Mouse (Mus musculus) mouse trophoblast stem cell (cell line): Measurements from ENCODE around the gene Spef2.
"Not testable (repeated sequence)": the region's sequence is repeated elsewhere in the genome, so short reads cannot be mapped to it uniquely, and the experiment has no call there.

Source experiments
- in situ Hi-C, 2 experiments: fragments of 300-500 bp; cut with MseI, MboI; formaldehyde crosslinking; loops; 2 replicates in 1 of 2; 3 replicates in 1 of 2; pipeline ENCODE4 v1.15.1; 2025

Spef2 gene

DNA sequence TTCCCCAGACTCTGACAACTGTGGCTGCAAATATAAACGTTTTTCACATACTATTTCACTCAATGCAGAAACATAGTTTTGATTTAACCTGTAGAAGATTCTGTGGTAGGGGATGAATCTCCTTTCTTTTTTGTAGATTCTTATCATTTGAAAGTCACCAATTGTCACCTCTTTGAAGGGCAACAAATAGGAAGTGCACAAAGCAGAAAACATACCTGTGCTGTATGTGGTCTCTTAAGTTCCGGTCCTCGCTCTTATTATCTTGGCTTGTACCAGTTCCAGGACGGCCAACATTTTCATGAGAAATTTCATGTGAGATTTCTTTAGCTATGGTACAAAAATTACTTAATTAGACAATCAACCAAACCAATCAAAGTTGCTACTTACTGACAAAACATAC, 80.1 kb downstream of the Spef2 start:
- in situ Hi-C loops = no loop called here

DNA sequence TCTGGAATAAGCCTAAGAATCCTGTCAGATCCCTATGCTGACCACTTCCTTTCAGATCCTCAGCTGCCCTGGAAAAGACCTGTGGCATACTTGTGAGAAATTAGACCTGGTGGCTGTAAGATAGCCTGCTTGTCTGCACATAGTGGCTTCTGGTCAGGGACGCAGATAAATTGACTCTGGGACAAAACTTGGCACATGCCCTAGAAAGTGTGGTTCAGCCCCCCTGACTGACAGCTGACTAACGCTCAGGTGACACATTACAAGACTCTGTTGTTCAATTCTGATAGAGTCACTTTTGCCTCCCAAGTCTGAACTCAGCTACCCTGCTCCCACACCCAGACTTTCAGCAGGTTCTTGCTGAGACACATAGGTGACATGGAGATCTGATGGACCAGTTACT, 83.7 kb downstream of the Spef2 start:
- in situ Hi-C loops = not testable (repeated sequence)

DNA sequence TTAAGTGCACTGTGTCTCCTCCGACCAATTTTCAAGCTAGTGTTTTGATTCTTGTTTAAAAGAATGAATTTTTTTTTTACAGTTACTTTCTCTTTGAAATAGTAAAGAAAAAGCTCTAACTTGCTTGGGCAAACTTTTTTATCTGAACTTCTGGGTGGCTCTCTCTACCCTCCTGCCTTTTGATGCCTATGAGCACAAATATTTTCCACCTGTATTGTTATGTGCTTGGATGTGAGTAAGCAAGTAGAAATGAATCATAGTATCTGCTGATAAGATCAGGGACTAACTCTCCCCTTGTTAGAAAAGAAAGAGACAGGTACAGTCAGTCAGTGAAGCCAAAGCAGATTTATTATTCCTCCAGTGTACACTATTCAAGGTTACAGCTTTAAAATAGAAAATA, 87.5 kb downstream of the Spef2 start:
- in situ Hi-C loops = no loop called here

DNA sequence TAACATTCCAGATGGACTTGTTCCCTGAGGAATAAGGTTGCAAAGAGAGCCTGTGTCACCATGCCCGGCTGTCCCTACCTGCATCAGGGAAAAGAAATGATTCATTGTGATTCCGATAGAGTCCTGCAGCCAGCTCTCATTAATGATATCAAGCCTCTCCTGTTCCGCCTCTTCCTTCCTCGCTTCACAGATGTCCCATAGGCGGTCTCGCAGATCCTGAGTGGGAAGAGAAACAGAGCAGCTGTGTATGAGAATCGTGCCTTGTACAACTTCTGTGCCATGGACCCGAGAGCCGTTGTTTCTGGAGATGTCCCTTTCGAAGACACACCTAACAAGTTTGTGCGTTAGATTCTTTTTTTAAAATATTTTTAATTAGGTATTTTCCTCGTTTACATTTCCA, 114.2 kb downstream of the Spef2 start:
- in situ Hi-C loops = no loop called here

DNA sequence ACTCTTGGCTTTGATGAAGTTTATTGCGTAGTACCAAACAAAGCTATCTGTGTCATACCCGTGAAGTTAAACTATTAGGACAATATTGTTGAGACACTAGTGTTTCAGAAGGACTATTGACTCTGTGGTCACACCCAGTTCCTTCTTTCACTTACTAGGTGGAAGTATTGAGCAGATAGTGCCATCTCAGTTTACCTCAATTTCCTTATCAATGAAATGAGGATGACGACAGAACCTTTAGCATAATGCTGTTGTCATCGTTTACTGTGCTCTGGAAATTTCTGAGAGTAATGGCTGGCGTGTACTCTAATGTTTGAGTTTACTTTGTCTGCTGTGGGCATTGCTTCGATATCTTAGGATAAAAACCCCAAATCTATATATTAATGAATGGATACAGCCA, 117.0 kb downstream of the Spef2 start:
- in situ Hi-C loops = no loop called here

DNA sequence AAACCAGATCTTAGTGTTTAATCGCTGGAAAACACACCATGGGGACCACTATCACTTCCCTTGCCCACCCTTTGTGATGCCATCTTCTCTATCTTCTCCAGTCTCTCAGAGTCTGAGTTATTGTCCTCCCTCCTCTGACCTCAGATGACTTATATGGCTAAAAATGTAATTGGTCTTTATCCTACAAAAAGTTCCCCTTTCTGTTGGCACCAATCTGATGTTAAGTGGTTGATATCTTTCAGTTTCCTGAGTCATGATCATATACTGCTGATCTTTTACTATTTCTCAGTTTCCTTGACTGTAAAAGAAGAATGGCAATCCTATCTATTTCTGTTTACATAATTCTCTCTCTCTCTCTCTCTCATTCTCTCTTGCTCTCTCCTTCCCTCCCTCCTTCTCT, 119.0 kb downstream of the Spef2 start:
- in situ Hi-C loops = no loop called here

DNA sequence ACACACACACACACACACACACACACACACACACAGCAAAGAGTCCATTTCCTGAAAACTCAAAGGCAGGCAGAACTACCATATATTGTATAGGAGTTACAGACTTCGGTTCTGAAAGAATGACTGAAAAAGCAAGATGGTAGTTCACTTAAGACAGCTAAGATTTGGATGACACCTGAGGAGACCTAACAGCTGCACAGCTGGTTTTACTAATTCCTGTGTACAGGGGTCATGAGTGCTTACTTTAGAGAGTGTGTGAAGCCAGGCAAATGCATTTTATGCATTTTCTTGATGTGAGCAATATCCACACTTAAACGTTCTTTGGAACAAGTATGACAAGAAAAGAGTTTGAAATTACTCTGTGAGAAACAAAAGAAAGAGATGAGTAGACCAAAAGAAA, 124.0 kb downstream of the Spef2 start:
- in situ Hi-C loops = no loop called here

DNA sequence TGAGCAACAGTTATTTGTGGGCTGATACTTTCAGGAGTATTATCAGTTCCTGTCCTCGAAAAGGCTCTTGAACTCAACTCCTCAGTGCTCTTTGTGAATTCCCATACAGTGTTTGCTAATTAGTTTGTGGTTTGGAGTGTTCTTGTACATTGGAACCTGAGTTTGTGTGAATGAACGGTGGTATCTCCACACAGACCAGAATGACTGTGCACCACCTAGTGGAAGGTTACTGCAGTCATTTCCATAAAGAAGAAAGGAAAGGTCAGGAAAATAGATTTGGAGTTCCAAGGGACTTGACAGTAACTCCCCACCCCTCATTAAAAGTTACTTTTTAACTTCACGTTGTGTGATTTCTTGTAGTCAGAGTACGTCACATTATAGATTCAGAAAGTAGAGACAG, 140.5 kb downstream of the Spef2 start:
- in situ Hi-C loops = no loop called here

DNA sequence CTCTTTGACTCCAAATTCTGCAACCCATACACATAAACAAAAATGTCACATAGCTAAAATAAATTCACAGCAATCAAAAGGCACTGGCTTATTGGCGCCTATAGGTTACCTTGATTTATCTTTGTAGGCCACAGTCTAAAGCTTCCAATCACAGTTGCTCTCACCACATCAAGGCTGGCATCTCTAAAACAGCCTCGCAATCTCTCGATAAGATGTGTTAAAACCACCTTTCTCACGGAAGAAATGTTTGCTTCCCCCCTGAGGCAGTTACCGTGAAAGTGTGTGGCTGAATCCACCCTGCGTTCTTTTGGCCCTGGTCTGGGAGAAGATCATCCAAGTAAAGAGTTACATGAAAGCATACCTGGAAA, 148.6 kb downstream of the Spef2 start:
- in situ Hi-C loops = no loop called here

DNA sequence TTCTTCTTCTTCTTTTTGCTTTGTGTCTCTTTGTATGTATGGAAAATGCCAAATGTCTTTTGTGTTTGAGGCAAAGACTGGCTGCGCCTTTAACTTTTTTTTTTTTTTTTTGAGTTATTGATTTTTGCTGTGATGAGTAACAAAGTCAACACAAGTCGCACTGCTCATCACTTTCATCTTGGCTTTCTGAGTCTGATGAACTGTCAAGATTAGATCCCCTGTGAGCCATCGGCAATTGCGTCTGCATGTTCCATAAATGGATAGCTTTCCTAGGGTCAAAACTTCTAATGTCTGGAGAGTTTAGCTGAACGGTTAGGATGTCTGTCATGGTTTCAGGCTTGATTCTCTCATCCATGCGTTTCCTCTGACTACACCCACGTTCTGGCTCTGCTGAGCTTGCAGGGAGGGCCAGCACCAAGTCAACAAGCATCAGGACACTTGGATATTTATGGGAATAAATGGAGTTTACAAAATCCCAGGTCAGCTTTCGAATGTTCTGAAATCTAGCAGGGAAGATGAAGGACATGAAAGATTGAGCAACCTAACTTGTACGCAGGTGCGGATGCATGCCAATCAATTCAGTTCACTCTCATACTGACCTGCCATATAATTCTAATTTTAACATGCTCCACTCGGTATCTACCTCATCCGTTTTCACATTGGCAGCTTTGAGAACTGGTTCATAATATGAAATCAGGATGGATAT, 149.1 kb downstream of the Spef2 start:
- in situ Hi-C loops = no loop called here

DNA sequence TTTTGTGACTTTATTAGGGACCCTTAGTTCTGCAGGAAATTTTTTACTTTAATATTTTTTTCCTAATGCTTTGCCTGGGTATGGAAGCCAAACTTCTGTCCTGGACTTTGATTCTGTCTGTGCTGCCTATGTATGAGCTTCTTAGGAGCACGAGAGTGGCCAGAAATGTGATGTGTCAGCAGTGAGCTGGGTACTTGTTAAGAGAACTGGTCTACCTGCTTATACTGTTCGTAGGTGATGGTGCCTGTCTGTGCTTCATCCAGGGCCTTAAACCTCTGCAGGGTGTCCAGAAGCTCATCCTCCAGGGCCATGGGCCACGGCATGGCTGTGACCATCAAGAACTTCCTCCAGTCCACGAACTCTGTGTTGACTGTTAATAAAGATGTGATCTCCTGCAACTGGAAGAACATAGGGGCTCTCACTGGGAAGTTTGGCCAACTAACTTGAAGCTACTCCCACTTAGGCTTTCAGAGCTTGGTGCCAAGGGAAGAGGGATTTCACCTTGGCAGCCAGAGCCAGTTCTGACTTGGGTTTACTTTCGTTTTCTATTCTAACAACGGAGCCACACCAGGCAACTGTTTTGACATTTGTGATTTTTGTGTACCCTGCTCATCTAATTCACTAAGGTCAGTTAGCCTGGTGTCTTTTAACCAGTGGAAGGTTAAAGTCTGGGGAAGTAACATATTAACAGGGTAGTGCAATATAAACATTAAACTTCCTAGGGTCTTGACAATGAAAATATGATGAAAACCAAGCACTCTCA, 152.2 kb downstream of the Spef2 start:
- in situ Hi-C loops = no loop called here

DNA sequence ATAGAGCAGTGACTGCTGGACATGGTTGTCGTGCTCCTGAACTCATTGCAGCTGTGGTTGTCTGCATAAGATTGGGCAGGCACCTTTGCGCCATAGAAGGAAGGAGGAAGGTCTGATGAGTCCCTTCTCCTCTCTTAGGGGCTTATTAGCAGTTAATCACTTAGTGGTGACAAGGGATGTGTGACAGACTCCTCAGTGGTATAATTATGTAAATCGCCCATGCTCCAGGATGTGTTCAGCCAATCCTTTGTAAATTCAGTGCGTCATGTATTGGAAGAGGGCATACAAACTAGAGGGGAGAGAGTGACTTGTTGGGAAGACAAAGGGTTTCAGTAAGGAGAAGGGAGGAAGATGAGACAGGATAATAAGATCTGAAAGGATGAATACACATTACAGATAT, 158.7 kb downstream of the Spef2 start:
- in situ Hi-C loops = no loop called here

DNA sequence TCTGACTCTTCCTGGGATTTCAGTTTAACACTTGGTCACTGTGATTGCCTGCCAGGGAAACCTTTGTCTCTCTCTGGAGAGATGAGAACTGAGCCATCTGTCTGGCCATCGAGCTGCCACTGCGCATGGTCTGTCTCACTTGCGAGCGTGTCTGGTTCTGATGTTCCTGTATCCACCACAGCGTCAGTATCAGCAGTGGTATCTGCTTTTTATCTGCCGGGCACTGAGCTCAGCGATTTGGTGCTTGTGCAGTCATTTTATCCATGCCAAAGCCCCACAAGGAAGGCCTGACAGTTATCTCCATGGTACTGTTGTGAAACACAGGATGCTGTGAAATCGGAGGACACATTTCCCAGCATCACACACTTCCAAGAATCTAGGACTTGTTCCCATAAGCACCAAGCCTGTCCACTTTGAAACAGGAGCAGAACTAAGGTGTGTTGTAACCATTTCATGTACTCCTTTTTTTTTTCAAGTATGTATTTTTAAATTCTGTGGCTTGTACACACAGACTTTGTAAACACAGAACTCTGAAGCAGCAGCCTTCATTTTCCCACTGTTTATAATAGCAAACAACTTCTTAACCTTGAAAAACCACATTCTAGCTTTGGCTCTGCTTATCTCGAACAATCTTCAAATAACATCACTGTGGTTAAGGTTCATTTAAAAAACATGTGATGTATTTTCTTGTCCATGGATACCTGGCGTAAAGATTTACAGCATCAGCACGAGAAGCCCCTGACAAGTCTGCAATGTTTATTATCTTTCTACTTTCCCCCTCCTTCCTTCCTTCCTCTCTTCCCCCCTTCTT, 168.0 kb downstream of the Spef2 start:
- in situ Hi-C loops = no loop called here

DNA sequence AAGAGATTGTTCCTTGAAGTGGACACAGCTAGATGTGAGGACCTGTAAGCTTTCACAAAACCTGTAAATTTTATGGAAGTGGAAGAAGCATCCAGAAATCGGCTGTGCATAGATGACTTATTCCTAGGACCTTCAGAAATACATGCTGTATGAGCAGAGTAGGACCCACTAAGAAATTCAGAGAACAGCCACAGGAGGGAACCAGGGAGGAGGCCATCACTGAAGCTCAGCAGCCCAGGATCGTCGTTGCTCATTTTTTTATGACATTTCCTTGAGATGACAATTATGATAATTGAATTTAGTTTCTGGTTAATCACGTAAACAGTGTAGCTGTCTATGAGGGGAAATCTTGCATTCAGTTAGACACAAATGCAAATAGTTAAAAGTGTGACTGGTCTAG, 171.4 kb downstream of the Spef2 start:
- in situ Hi-C loops = no loop called here

DNA sequence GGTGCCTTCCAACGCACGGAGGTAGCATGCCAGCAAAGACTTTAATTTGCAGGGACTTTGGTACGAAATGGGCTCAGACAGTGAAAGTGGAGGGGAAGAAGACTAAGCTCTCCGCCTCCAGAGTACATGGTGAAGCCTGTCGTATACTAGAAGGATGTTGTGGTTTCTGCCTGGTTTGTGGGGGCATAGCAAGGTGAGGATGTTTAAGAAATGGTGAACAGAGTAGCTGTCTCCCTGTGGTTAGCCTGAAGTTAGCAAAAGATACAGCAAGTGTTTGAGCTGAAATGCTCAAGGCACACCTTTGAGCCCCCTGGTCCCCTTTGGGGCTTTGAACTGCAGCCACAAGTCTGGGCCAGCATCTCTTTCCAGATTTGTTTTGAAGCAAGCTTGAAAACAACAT, 173.9 kb downstream of the Spef2 start:
- in situ Hi-C loops = no loop called here

DNA sequence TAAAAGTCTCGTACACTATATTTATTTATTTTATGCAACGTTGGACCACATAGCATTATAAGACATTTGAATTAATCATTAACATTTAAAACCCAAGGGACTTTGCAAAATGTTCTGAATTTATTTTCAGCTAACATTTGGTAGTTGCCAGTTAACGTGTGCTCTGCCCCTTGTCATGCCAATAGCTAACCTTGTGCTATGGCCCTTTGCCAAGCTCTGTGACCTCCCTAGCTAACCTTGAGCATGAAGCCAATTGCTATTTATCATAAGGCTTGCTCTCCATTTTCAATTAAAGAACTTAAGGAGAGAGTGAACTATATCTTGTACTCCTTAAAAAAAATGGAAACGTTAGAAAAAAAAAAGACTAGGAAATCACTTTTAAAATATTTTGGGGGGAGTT, 175.3 kb downstream of the Spef2 start:
- in situ Hi-C loops = no loop called here

DNA sequence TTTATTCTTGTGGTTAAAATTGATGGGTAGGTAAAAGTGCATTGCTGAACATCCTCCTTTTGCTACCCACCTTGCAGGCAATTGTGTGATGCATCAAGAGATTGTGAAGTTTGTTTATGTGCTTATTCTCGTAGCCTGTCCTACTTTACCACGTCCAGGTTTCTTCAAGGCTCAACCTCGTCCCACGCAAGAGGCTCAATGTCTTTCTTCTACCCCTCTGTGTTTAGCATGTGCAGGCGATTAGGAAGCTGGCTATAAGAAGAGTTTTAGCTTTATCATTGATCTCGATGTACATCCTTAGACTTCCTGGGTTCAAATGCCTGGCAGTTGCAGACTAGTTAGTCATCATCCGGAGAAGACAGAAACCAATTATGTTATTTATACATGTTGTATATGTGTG, 176.0 kb downstream of the Spef2 start:
- in situ Hi-C loops = no loop called here

DNA sequence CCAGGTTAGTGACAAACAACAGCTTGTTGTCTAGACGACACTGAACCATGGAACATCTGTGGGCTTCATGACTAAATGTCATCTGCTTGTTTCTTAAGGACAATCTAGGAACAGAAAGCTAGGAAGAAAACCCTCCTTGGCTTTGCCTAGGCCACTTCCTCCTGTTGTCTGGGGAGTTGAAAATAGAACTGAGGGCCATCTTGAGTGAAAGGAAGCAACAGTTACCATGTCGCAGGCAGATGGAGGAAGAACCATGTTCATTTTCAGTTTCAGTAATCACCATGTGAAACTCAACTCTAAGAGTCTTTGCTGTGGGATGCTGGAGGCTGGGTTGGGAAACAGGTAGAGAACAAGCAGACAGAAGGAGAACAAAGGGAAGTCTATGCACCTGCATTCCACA, 176.8 kb downstream of the Spef2 start:
- in situ Hi-C loops = no loop called here

DNA sequence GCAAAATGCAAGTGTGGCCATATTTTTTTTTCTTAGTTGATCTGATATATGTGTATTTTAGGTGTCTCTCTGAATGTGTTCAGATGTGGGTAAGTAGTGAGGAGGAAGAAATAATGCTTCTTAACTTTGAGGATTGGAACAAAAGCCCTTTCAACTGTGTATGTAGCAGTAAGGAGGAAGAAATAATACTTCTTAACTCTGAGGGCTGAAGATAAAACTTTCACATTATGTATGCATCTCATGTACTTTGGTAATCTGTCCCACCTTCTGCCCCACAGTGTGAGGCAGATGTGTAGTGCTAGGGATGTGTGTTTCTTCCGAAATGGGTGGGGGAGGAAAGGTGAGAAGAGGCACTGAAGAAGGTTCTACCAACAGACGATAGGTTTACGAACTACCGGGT, 181.4 kb downstream of the Spef2 start:
- in situ Hi-C loops = no loop called here

DNA sequence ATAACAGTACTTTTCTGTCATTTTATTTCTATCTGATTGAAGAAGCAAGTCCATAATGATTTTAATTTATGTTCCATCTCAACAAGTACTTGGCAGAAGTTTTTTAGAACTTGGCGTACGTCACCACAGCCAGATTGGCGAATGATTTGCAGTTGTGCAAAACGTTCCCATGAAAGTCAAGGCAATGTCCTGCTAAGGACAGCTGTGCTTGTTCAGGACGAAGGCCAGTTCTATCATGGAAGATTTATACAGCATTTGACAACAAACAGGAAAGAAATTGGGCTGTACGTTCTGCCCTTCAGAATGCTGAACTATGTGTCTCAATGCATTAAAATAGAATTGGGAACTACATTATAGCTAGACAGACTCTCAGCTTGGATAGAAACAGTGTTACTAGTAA, 183.3 kb downstream of the Spef2 start:
- in situ Hi-C loops = no loop called here

DNA sequence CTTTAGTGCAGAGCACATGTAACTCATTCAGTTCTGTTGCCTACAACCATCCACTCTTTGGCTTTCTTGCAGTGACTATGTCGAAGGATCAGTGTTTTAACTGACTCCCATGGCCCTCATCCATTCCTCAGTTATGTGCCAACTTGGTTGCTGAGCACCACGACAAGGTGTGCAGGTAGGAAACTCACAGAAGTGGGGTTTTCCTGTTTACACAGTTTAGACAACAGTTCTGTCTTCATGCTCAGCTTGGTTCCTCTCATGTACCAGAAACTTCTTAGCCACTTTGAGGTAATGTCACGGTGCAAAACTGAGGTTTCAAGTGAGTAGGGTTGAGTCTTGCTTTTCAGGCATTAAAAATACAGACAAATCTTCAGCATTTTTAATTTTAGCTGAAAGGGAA, 184.5 kb downstream of the Spef2 start:
- in situ Hi-C loops = no loop called here

DNA sequence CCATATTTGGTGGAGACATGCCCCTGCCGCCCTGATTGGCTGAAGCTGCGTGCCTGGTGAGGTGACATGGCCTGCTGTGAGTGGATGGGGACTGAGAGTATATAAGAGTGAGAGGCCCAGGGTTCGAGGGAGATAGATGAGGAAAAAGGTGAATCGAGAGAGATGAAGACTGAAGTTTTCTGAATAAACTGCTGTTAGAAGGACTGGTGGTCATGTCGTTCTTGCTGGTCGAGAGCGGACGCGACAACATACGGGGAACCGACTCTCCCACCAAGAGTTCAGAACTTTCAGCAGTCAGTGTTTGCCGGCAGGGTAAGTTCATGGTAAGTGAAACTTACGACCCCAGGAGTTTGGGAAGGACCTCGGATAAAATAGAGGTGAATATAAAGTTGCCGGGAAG, 191.4 kb downstream of the Spef2 start:
- in situ Hi-C loops = not testable (repeated sequence)

DNA sequence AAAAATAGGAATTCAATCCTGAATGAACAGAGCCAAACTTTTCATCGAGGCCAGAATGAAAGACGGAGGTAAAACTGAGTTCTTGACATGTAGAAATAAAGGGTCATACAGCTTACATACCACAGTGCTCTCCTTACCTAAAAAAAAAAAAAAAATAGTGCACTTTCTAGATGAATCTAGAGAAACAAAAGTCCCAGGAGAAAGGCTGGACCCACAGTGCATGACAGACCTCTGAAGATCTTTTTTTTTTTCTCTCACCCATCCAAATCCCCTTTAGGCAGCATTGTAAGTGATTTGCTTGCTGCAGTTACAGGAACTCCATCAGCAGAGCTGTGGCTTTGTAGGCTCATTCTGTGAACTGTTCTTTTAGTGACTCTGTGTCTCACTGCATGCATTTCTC, 199.7 kb downstream of the Spef2 start:
- in situ Hi-C loops = no loop called here
